Mouse (Mus musculus) erythroid progenitor cell, adult 5-6 weeks (primary cell): ENCODE measurements around the gene St3gal5. TPM values are rescaled to one million over a fixed set of nuclear protein-coding genes. Genes with fewer than 3 reads are reported as not detected.

Experiments
- ATAC-seq: replicated peaks from 2 replicates; pipeline ENCODE4 v1.8.0; 2016; ENCODE audit warnings: moderate number of reproducible peaks, mild to moderate bottlenecking, moderate TSS enrichment, inconsistent platforms; ENCODE audit not compliant: poor library complexity, low FRiP score, severe bottlenecking
- total RNA-seq, 2 experiments: library from RNA; stranded (forward) in 1 of 2; stranded (reverse) in 1 of 2; fragments of 150-400 nt in 1 of 2; fragments of 186-747, 209-891 nt in 1 of 2; gene quantifications; 2 replicates each; pipeline versions ENCODE4 v1.2.3 to v1.2.4; 2015 to 2017; ENCODE audit warnings: low replicate concordance in 2 of 2

St3gal5 gene
- total RNA-seq, 2 experiments from 2014 or later, result 226 to 263 TPM

GRCm38 (mm10) chr6:72189061-72189863, 91.9 kb downstream of the St3gal5 start:
- ATAC-seq, result no peak

- ATAC-seq, result no peak
Measured at GRCm38 (mm10) chr6:72190120-72190519, 92.7 kb downstream of the St3gal5 start.

DNA sequence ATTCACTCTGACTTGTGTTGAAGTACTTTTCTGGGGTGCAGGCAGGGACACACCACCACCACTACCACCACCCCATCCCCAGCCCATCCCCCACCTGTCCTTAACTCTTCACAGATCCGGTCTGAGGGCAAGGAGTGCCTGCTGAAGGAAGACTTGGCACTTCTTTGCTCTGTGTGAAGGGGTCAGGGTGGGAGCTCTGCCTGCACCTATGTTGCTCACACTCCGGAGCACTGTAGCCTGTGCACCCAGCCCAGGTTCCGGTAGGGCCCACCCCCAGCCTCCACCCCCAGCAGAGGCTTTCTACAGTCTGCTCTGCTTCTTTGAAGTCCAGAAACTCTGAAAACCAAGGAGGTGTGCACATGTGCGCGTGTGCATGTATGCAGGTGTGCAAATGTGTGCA, 93.2 kb downstream of the St3gal5 start:
- no peak for ATAC-seq

GRCm38 (mm10) chr6:72196660-72197059, 99.3 kb downstream of the St3gal5 start:
- no peak for ATAC-seq

- ATAC-seq, result no peak
Measured at GRCm38 (mm10) chr6:72197515-72197914, 100.1 kb downstream of the St3gal5 start.

DNA sequence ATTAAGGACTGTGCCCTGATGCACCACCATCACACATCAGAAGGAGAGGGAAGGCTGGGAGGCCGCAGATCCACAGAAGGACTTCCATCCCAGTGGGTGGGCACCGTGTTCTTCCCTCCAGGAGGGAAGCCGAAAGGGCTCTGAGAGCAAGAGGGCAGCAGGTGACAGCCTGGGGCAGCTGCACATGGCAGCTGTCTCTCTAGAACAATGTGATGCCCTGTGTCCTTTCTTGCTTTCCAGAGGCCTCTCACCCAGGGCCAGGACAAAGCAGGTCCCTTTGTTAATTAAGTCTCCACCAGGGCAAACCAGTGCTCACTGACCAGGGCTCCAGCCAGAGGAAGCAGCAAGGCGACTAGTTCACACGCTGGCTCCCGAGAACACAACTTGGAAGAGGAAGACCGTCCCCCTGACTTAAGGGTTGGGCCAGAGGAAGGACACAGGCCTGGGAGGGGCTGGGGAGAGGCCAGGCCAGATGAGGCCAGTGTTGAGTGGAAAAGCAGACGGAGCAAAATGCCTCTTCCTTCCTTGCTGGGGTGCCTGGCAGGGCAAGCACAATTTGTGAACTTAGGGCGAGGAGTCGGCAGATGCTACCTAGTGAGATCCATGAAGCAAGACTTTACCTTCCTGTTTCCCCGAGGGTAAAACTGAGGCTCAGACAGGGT, 103.3 kb downstream of the St3gal5 start:
- no peak for ATAC-seq

DNA sequence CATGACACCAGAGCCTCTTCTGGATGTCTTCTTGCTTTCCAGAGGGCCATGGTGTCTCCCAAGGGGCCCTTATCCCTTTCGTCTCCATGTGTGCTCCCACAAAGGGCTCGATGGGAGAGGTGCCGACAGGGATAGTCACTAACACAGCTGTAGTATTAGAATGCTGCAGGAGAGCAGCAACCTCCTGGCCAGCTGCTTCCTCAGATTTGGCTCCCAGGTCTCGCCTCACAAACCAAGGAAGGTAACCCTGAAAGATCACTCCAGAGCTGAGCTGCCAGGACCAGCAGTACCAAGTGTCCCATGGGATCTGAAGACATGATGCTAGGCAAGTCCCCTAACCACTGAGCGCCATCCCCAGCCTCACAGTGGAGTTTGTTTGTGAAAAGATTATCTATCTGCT, 105.3 kb downstream of the St3gal5 start:
- no peak for ATAC-seq

DNA sequence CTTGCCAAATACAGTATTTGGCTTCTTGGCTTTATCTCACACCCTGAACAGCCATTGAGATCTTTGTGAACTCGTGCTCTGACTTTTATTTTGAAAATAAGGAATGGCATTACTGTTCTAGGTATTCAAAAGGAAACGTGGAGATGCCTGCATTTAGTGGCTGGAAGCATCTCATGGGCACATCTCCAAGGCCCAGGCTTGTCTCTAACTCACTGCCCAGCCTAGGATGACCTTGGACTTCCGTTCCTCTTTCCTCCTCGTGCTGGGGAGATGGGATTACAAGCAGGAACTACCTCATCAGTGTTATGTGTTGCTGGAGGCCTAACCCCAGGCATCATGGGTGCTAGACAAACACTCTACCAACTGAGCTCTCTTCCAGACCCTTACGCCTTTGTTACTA, 105.9 kb downstream of the St3gal5 start:
- no peak for ATAC-seq

Other genes starting within 250 kb of the St3gal5 start
- 55.1 and 91.0 TPM in 2 replicates for gene Ptcd3, start 188.8 kb upstream of the St3gal5 start, total RNA-seq (2015; ENCODE audit: low replicate concordance)
- 42.0 and 47.4 TPM in 2 replicates for gene Ptcd3, start 188.8 kb upstream of the St3gal5 start, total RNA-seq (2017; ENCODE audit: low replicate concordance)
- 7.9 and 21.4 TPM in 2 replicates for gene Polr1a, start 188.5 kb upstream of the St3gal5 start, total RNA-seq (2015; ENCODE audit: low replicate concordance)
- gene Polr1a, start 188.5 kb upstream of the St3gal5 start, total RNA-seq (2017; ENCODE audit: low replicate concordance), result 5.9 and 6.7 TPM in 2 replicates
- gene Atoh8, start 138.0 kb downstream of the St3gal5 start, total RNA-seq (2015; ENCODE audit: low replicate concordance), result not detected in 2 replicates
- gene Atoh8, start 138.0 kb downstream of the St3gal5 start, total RNA-seq (2017; ENCODE audit: low replicate concordance), result not detected in 2 replicates
- not detected in 2 replicates for gene Sftpb, start 207.0 kb downstream of the St3gal5 start, total RNA-seq (2015; ENCODE audit: low replicate concordance)
- not detected in 2 replicates for gene Sftpb, start 207.0 kb downstream of the St3gal5 start, total RNA-seq (2017; ENCODE audit: low replicate concordance)
- 62.9 and 90.1 TPM in 2 replicates for gene Usp39, start 247.6 kb downstream of the St3gal5 start, total RNA-seq (2015; ENCODE audit: low replicate concordance)
- 63.4 and 92.7 TPM in 2 replicates for gene Usp39, start 247.6 kb downstream of the St3gal5 start, total RNA-seq (2017; ENCODE audit: low replicate concordance)
- gene 0610030E20Rik, start 249.7 kb downstream of the St3gal5 start, total RNA-seq (2015; ENCODE audit: low replicate concordance), result 23.4 and 33.1 TPM in 2 replicates
- gene 0610030E20Rik, start 249.7 kb downstream of the St3gal5 start, total RNA-seq (2017; ENCODE audit: low replicate concordance), result 21.6 and 29.3 TPM in 2 replicates